Mouse (Mus musculus) ES-E14 (cell line): ENCODE measurements at regions not wholly inside any gene's neighbourhood (a gene's known extent, or its start where the extent isn't known, plus 50 kb on each side); places are given as distances from the start of the nearest gene placed in this dataset.
"Not testable (repeated sequence)": the region's sequence is repeated elsewhere in the genome, so short reads cannot be mapped to it uniquely, and the experiment has no call there.

Experiments used
- CHD2 ChIP-seq: IDR thresholded peaks from 2 replicates; pipeline ENCODE4 v1.6.1; 2014; ENCODE audit warnings: mild to moderate bottlenecking, low read depth, low read length, inconsistent platforms
- HCFC1 ChIP-seq: IDR thresholded peaks from 2 replicates; pipeline ENCODE4 v1.6.1; 2012; ENCODE audit warnings: low read length, inconsistent platforms, borderline replicate concordance; ENCODE audit not compliant: insufficient read depth
- MAFK ChIP-seq: IDR thresholded peaks from 2 replicates; pipeline ENCODE4 v1.6.1; 2014; ENCODE audit warnings: mild to moderate bottlenecking, low read depth, low read length, inconsistent platforms; ENCODE audit not compliant: insufficient read depth
- ZNF384 ChIP-seq: IDR thresholded peaks from 2 replicates; pipeline ENCODE4 v1.6.1; 2012; ENCODE audit warnings: low read depth, low read length, inconsistent platforms

DNA sequence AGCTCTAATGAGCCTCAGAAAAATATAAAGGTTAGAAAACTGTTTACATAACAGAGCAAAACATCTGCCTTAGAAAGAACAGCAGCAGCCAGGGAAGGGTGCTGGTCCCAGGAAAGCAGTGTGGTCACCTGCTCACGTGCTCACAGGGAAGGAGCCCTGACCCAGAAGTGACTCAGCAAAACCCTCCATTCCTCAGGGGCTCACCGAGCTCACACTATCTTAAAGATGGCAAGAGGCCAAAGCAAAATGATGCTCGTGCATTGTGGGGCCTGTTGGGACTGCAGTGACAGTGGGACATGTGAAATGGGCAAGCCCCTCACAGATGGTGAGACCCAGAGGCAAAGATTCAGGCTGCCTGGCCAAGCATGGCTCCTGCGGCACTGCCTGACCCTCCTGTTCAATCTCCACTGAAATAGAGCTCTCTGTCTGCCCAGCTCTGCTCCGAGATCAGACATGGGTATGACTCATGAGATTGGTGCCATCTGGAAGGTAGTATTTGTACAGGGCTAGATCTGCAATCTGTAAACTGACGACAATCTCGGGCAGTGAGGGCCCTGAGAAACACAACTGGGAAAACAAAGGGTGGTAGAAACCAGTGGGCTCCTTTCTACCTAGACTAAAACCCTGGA, 138.4 kb downstream of the Tcp10c start:
- not testable (repeated sequence) for TF ChIP-seq MAFK, HCFC1, CHD2, ZNF384
